Mouse (Mus musculus) heart, adult 8-10 months (tissue): ENCODE data around the gene Vmn1r68. TPM values are rescaled to one million over a fixed set of nuclear protein-coding genes. Genes with fewer than 3 reads are reported as not detected.

Experiments used
- DNase-seq: peaks from one replicate; pipeline ENCODE4 v3.0.0; 2022; ENCODE audit warnings: low spot score
- total RNA-seq, 4 experiments: library from RNA; stranded (reverse); gene quantifications; 2 replicates each; pipeline ENCODE4 v1.2.4; 2022

Vmn1r68 gene
- total RNA-seq: not detected

GRCm38 (mm10) chr7:10558385-10558784 is at the start of gene Vmn1r68:
Gene Vmn1r68 (minus strand): TSS chr7:10558485.
- DNase-seq: no peak

DNA sequence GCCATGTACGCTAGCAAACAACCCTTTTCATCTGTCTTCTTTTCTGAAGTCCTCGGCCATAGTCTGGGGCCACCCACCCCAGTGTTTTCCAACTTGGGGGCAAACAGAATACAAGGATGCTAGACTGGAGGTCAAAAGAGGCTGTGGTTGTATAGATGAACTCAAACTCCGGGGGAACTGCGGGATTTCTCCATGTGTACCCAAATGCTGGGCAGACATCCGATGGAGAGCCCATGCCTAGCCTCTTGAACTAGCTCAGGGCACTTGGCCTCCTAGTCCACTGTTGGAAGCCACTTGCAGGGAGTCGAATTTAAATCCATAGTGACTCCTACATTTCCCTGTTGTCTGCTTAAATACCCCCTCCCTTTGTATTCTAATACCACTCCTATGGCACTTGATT is 62.7 kb downstream of the Vmn1r68 start:
- DNase-seq: no peak

DNA sequence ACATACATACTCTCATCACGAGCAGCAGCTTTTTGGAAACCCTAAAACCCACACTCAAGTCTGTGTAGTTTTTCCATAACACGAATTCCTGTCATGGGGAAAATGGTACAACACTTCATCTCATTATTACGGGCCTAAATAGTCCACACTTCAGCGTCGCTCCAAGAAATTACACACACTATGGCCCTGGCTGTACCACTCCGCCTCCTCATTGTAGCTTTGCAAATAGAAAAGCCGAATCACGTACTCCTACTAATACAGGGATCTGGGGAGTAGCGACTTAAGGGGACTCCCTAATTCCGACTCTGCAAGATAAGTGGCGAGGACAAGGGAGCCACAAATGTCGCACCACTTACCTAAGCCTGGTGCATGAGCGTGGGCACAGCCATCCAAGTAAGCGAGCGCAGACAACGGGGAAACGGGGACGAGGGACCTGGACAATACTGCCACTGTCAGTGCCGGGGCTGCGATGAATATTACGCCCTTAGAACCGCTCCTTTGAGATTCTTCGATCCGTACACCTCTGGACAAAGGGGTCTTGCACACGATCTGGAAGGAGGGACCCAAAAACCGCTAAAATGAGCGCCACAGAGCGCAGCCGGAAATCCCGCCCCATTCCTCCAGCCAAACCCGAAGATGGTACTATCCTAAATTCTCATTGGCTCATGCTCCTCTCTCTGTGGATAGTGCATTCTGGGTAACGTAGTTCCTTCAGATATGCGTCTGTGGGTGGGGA is 63.3 kb downstream of the Vmn1r68 start, which contains the start of gene Zik1:
TSS of gene Zik1 (minus strand) at position 609 of the 736 bp plus-strand sequence.
- peak; percentile 57 for DNase-seq

DNA sequence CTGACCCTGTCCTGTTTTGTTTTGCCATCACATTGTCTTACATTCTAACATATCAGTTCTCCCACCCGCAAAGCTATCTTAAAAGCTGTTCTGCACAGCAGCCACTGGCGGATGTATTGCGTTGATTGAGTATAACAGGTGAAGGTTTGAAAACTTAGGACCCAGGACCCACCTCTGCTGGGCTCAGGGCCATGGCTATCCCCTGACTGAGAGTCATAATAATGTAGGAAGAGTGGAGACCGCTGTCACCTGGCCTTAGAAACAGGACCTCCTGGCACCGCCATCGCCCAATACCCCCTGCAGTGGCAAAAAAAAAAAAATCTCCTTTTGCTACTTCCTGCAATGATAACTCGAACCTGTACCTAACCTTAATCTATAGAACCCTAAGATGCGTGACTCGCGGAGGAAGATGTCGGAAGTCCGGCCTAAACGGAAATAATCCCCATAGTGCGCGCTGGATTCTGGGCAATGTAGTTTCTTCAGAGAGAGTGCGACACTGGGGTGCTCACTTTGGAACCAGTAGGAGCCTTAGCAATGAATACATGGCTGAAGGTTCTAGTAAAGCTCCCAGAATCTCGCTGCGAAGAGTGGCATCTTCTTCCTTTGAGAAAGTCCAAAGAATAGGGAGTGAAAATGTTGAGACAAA is 77.6 kb downstream of the Vmn1r68 start:
- no peak for DNase-seq

GRCm38 (mm10) chr7:10479813-10480212 is 78.5 kb downstream of the Vmn1r68 start:
- no peak for DNase-seq

GRCm38 (mm10) chr7:10458166-10458565 is 100.1 kb downstream of the Vmn1r68 start:
- no peak for DNase-seq

Other genes starting within 250 kb of the Vmn1r68 start
- gene Vmn1r67, start 115.2 kb downstream of the Vmn1r68 start, total RNA-seq: not detected
- 1 to 10 TPM; 1.5 to 2.1 (median 1.8) TPM for gene Zik1, start 63.1 kb downstream of the Vmn1r68 start, total RNA-seq
- not detected for gene Vmn1r69, start 55.2 kb upstream of the Vmn1r68 start, total RNA-seq
- not detected for gene Vmn1r70, start 73.0 kb upstream of the Vmn1r68 start, total RNA-seq
- not detected for gene Nlrp4b, start 129.3 kb upstream of the Vmn1r68 start, total RNA-seq
- not detected for gene Vmn1r71, start 195.9 kb upstream of the Vmn1r68 start, total RNA-seq